Mouse (Mus musculus) liver, embryonic 12.5 days (tissue): ENCODE results near the gene Msh6. TPM values are rescaled to one million over a fixed set of nuclear protein-coding genes. Genes with fewer than 3 reads are reported as not detected.
"Not testable (repeated sequence)": the region's sequence is repeated elsewhere in the genome, so short reads cannot be mapped to it uniquely, and the experiment has no call there.

ENCODE experiments used
- ATAC-seq: fragments of 200-750 bp; cut with Nextera tagmentation; 2 replicates; pipeline ENCODE4 v1.8.0; 2017; ENCODE audit warnings: moderate number of reproducible peaks, mild to moderate bottlenecking, moderate library complexity
- H3K27ac ChIP-seq: fragments of 300-500 bp; sonication (generic); 2 replicates; pipeline ENCODE4 v1.5.1; 2016; ENCODE audit warnings: mild to moderate bottlenecking
- H3K27me3 ChIP-seq: fragments of 300-500 bp; sonication (generic); replicated peaks from 2 replicates; pipeline ENCODE4 v1.6.1; 2016; ENCODE audit warnings: mild to moderate bottlenecking, moderate library complexity
- H3K36me3 ChIP-seq: fragments of 300-500 bp; sonication (generic); 2 replicates; pipeline ENCODE4 v1.6.1; 2016; ENCODE audit warnings: mild to moderate bottlenecking, moderate library complexity
- H3K4me1 ChIP-seq: fragments of 300-500 bp; sonication (generic); 2 replicates; pipeline ENCODE4 v1.6.1; 2016
- H3K4me2 ChIP-seq: fragments of 300-500 bp; sonication (generic); 2 replicates; pipeline ENCODE4 v1.6.1; 2016; ENCODE audit warnings: mild to moderate bottlenecking, moderate library complexity
- H3K4me3 ChIP-seq: fragments of 300-500 bp; sonication (generic); 2 replicates; pipeline ENCODE4 v1.5.1; 2016; ENCODE audit warnings: mild to moderate bottlenecking, moderate library complexity
- H3K9ac ChIP-seq: fragments of 300-500 bp; sonication (generic); 2 replicates; pipeline ENCODE4 v1.6.1; 2016; ENCODE audit warnings: mild to moderate bottlenecking, moderate library complexity
- H3K9me3 ChIP-seq: fragments of 300-500 bp; sonication (generic); replicated peaks from 2 replicates; pipeline ENCODE4 v1.6.1; 2016; ENCODE audit warnings: mild to moderate bottlenecking, moderate library complexity
- WGBS: fragments of 180-500 bp; shearing (Covaris S2); methylation state at CpG from one replicate; pipeline ENCODE4 v1.1.7; 2016; ENCODE audit not compliant: insufficient replicate concordance; 5-methylcytosine and 5-hydroxymethylcytosine counted together
- polyA plus RNA-seq: library from polyadenylated mRNA; unstranded; fragments of >200 nt; fragmentation: Nextera tagmentation; extraction: Ambion mirVana; gene quantifications from 2 replicates; pipeline ENCODE4 v1.2.1, GENCODE M21; 2016

Gene Msh6
- polyA plus RNA-seq, 1 experiment from 2014 or later: 52.0 TPM

- not testable (repeated sequence) for H3K27ac ChIP-seq, H3K9ac ChIP-seq, H3K4me3 ChIP-seq, H3K27me3 ChIP-seq, H3K4me2 ChIP-seq, H3K36me3 ChIP-seq, H3K9me3 ChIP-seq
- peak; percentile 58 for ATAC-seq
- peaks cover 18% of the 10 kb centered on the region for H3K4me1 ChIP-seq
- 51% methylated on average over 6 of the region's 8 CpGs for WGBS
Observed at GRCm38 (mm10) chr17:87968483-87968926, 6.4 kb upstream of the Msh6 start.

GRCm38 (mm10) chr17:87971696-87972591 lies 2.9 kb upstream of the Msh6 start:
- H3K36me3 ChIP-seq, H3K9me3 ChIP-seq, H3K27ac ChIP-seq, H3K4me3 ChIP-seq, ATAC-seq, H3K9ac ChIP-seq, H3K27me3 ChIP-seq: not testable (repeated sequence)
- peak overlapping the region; percentile 29 for H3K4me2 ChIP-seq
- H3K4me1 ChIP-seq: peaks cover 38% of the 10 kb centered on the region
- 49% methylated on average over 15 of the region's 15 CpGs for WGBS

DNA sequence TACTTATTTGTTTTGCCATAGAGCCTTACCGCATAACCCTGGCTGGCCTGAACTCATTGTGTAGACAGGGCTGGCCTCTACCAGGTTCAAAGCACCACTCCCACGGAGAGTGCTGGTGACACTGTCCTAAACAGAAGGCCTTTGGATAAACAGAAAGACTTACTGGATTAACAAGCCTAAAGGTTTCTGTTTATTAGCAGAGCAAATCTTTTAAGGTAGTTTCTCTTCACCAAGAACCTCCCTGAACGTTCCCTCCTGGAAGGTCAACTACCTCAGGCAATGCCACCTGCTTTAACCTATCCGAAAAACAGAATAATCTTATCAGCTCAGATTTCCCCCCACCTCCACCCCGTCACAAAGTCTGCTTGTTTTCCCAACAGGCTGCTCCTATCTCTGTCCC lies 2.0 kb upstream of the Msh6 start:
- no peak overlapping the region for H3K4me3 ChIP-seq
- H3K27me3 ChIP-seq: no peaks in the 10 kb centered on the region
- 69% methylated on average over 5 of the region's 5 CpGs for WGBS

GRCm38 (mm10) chr17:87973261-87974167 lies 1.3 kb upstream of the Msh6 start:
- peaks cover 49% of the 10 kb centered on the region for H3K4me1 ChIP-seq
- H3K4me2 ChIP-seq: peak overlapping the region; percentile 90
- no peak overlapping the region for H3K27ac ChIP-seq
- peak overlapping the region; percentile 77 for H3K4me3 ChIP-seq
- 0 out of 2 replicates have a peak overlapping the region, but pooled peaks have one; percentile 35 for H3K9ac ChIP-seq
- 70% methylated on average over 10 of the region's 10 CpGs for WGBS
- H3K36me3 ChIP-seq: peaks cover 14% of the 10 kb centered on the region
- ATAC-seq: no peak
- no peaks in the 10 kb centered on the region for H3K9me3 ChIP-seq
- H3K27me3 ChIP-seq: no peaks in the 10 kb centered on the region

More for the DNA sequence above, 2.0 kb upstream of the Msh6 start:
- Histone ChIP-seq H3K4me2 (no peak overlapping the region), H3K27ac (no peak overlapping the region), H3K36me3 (peaks cover 7% of the 10 kb centered on the region), H3K9me3 (no peaks in the 10 kb centered on the region), H3K9ac (no peak overlapping the region), H3K4me1 (peaks cover 45% of the 10 kb centered on the region)
- no peak for ATAC-seq

DNA sequence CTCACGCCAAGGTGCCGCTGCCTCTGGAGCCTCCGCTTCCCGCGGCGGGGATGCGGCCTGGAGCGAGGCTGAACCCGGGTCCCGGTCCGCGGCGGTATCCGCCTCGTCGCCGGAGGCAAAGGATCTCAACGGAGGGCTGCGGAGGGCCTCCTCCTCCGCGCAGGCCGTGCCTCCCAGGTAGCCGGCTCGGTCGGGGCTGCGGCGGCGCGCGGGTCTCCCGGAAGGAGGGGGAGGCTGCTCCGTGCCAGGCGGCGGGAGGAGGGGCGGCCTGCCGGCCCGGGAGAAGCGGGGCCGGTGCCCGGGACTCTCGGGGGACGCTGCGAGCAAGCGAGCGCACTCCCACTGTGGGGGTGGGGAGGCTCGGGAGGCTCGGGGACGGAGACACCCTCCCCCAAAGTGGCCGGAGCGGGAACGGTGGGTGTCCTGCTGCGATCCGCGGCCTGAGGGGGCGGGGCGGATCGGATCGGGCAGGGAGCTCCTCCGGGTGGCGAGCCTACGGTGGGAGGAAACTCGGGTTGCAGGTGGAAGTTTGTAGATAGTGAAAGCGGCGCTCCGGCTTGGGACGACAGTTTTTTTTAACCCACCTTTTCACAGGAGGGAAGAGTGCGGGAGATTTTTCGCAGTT lies 479 bp downstream of the Msh6 start:
- Histone ChIP-seq H3K36me3 (peaks cover 25% of the 10 kb centered on the region), H3K9ac (peak overlapping the region; percentile 88), H3K4me3 (peak overlapping the region; percentile 77), H3K27ac (peak overlapping the region; percentile 82), H3K4me1 (peaks cover 54% of the 10 kb centered on the region), H3K27me3 (no peaks in the 10 kb centered on the region), H3K9me3 (no peaks in the 10 kb centered on the region), H3K4me2 (peak overlapping the region; percentile 90)
- peak; percentile 60 for ATAC-seq
- WGBS: under 1% methylated on average over 56 of the region's 68 CpGs

DNA sequence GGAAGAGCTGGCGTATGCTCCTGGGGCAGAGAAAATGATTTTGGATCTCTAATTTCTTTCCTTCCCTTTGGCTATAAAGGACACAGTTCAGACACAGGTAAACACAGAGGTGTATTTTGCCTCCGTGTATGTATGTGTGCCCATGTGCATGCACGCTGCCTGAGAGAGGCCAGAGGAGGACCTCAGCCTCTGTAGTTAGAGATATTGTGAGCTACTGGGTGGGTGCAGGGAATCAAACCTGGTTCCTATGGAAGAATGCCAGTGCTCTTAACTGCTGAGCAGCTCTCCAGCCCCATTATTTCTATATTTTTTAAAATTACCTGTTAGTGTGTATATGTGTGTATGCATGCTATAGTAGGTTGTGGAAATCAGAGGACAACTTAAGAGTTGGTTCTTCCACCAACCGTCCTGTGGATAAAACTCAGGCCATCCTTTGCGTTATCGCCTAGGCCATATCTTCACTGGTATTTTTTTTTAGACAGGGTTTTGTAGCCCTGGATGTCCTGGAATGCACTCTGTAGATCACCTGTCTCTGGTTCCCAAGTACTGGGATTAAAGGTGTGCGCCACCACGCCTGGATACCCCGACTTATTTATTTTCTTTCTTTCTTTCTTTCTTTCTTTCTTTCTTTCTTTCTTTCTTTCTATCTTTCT lies 1.4 kb downstream of the Msh6 start:
- WGBS: 56% methylated on average over 9 of the region's 9 CpGs
- Histone ChIP-seq H3K9ac (peak overlapping the region; percentile 88), H3K27ac (peak overlapping the region; percentile 82), H3K9me3 (no peaks in the 10 kb centered on the region), H3K4me2 (peak overlapping the region; percentile 90), H3K36me3 (peaks cover 35% of the 10 kb centered on the region), H3K4me3 (peak overlapping the region; percentile 77), H3K4me1 (peaks cover 54% of the 10 kb centered on the region), H3K27me3 (no peaks in the 10 kb centered on the region)
- ATAC-seq: no peak

DNA sequence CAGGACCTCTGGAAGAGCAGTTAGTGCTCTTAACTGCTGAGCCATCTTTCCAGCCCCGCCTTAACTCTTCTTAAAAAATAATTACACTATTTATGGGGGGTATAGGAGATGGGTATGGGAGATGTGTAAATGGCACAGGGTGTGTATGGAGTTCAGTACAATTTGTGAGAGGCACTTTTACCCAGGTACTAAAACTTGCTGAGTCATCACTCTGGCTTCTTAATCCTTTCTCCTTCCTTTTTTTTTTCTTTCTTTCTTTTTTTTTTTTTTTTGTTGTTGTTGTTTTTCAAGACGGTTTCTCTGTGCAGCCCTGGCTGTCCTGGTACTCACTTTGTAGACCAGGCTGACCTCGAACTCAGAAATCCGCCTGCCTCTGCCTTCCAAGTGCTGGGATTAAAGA lies 2.1 kb downstream of the Msh6 start:
- H3K27me3 ChIP-seq, ATAC-seq, H3K9me3 ChIP-seq, H3K27ac ChIP-seq: not testable (repeated sequence)
- Histone ChIP-seq H3K4me2 (peak overlapping the region; percentile 90), H3K4me1 (peaks cover 48% of the 10 kb centered on the region), H3K36me3 (peaks cover 41% of the 10 kb centered on the region), H3K4me3 (peak overlapping the region; percentile 77), H3K9ac (peak overlapping the region; percentile 88; the same call in 1 of the 2 replicates)
- 74% methylated on average over 4 of the region's 4 CpGs for WGBS

GRCm38 (mm10) chr17:87979696-87980095 lies 4.8 kb downstream of the Msh6 start:
- not testable (repeated sequence) for H3K9ac ChIP-seq, H3K9me3 ChIP-seq, H3K27ac ChIP-seq, H3K27me3 ChIP-seq, H3K4me2 ChIP-seq, ATAC-seq, H3K4me3 ChIP-seq
- 66% methylated on average over 1 of the region's 1 CpGs for WGBS
- Histone ChIP-seq H3K36me3 (peaks cover 69% of the 10 kb centered on the region), H3K4me1 (peaks cover 29% of the 10 kb centered on the region)

GRCm38 (mm10) chr17:87982112-87982511 lies 7.2 kb downstream of the Msh6 start:
- ATAC-seq: no peak
- Histone ChIP-seq H3K9ac (no peak overlapping the region), H3K27ac (no peak overlapping the region), H3K9me3 (no peaks in the 10 kb centered on the region), H3K4me2 (no peak overlapping the region), H3K4me3 (no peak overlapping the region), H3K27me3 (no peaks in the 10 kb centered on the region), H3K36me3 (peaks cover 93% of the 10 kb centered on the region), H3K4me1 (peaks cover 15% of the 10 kb centered on the region)
- 90% methylated on average over 3 of the region's 3 CpGs for WGBS

DNA sequence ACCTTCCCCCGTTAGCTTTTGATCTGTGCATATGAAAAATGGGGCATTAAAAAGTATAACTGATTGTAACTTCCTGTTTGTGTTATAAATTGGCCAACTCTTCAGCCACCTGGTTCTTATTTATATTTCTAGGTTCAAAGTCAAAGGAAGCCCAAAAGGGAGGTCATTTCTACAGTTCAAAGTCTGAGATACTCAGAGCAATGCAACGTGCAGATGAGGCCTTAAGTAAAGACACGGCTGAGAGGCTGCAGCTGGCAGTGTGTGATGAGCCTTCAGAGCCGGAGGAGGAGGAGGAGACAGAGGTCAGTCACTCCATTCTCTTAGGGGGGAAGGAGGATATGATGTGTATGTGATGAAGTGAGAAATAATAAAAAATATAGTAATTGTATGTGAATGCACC lies 8.5 kb downstream of the Msh6 start:
- ATAC-seq: no peak
- H3K36me3 ChIP-seq: peaks cover 93% of the 10 kb centered on the region
- H3K4me2 ChIP-seq: no peak overlapping the region
- H3K27ac ChIP-seq: no peak overlapping the region
- 78% methylated on average over 4 of the region's 4 CpGs for WGBS
- no peak overlapping the region for H3K9ac ChIP-seq
- H3K4me3 ChIP-seq: no peak overlapping the region
- H3K4me1 ChIP-seq: peaks cover 7% of the 10 kb centered on the region
- no peaks in the 10 kb centered on the region for H3K9me3 ChIP-seq
- H3K27me3 ChIP-seq: no peaks in the 10 kb centered on the region
